Mouse (Mus musculus): ENCODE measurements at regions not wholly inside any gene's neighbourhood (a gene's known extent, or its start where the extent isn't known, plus 50 kb on each side); places are given as distances from the start of the nearest gene placed in this dataset.

GRCm38 (mm10) chr11:79815156-79815555 is 147.0 kb downstream of the Utp6 start:
- no peak for TF ChIP-seq POLR2A (IDR thresholded peaks at IDR 0.05; ENCODE audit: low read depth, low read length)
- TF ChIP-seq CTCF (IDR thresholded peaks at IDR 0.05; ENCODE audit: borderline replicate concordance, insufficient read depth, low read length), result no peak

Measured in embryonic fibroblast, embryonic 13.5 days (primary cell).